Mouse (Mus musculus): ENCODE measurements at regions not wholly inside any gene's neighbourhood (a gene's known extent, or its start where the extent isn't known, plus 50 kb on each side); places are given as distances from the start of the nearest gene placed in this dataset.

- DNase-seq (ENCODE audit: low spot score): no peak
Observed at GRCm38 (mm10) chr13:6395562-6396223, 152.3 kb upstream of the Pitrm1 start.

GRCm38 (mm10) chr13:6397648-6398047, 150.3 kb upstream of the Pitrm1 start:
- no peak for DNase-seq (ENCODE audit: low spot score)

GRCm38 (mm10) chr13:6431821-6432220, 116.1 kb upstream of the Pitrm1 start:
- DNase-seq (ENCODE audit: low spot score): no peak

- DNase-seq (ENCODE audit: low spot score): no peak
Observed at GRCm38 (mm10) chr13:6446976-6447375, 101.0 kb upstream of the Pitrm1 start.

GRCm38 (mm10) chr13:6461363-6461762, 86.6 kb upstream of the Pitrm1 start:
- DNase-seq (ENCODE audit: low spot score): no peak

- no peak for DNase-seq (ENCODE audit: low spot score)
Observed at GRCm38 (mm10) chr13:6465911-6466419, 82.0 kb upstream of the Pitrm1 start.

- DNase-seq (ENCODE audit: low spot score): no peak
Observed at GRCm38 (mm10) chr13:6469446-6470227, 78.3 kb upstream of the Pitrm1 start.

- DNase-seq (ENCODE audit: low spot score): no peak
Observed at GRCm38 (mm10) chr13:6470286-6471103, 77.5 kb upstream of the Pitrm1 start.

GRCm38 (mm10) chr13:6471643-6472042, 76.3 kb upstream of the Pitrm1 start:
- DNase-seq (ENCODE audit: low spot score): peak; percentile 75

- DNase-seq (ENCODE audit: low spot score): no peak
Observed at GRCm38 (mm10) chr13:6473401-6474190, 74.4 kb upstream of the Pitrm1 start.

- DNase-seq (ENCODE audit: low spot score): no peak
Observed at GRCm38 (mm10) chr13:6479667-6480066, 68.3 kb upstream of the Pitrm1 start.

GRCm38 (mm10) chr13:6484418-6484817, 63.5 kb upstream of the Pitrm1 start:
- DNase-seq (ENCODE audit: low spot score): no peak

GRCm38 (mm10) chr13:6487837-6488236, 60.1 kb upstream of the Pitrm1 start:
- DNase-seq (ENCODE audit: low spot score): no peak

GRCm38 (mm10) chr13:6492916-6493619, 54.9 kb upstream of the Pitrm1 start:
- no peak for DNase-seq (ENCODE audit: low spot score)
